Mouse (Mus musculus): ENCODE measurements around the gene Stxbp6. TPM values are rescaled to one million over a fixed set of nuclear protein-coding genes. Genes with fewer than 3 reads are reported as not detected.
"Not testable (repeated sequence)": the region's sequence is repeated elsewhere in the genome, so short reads cannot be mapped to it uniquely, and the experiment has no call there.

Gene Stxbp6
- polyA plus RNA-seq, 1 experiment, result 0.67 TPM

- Histone ChIP-seq H3K4me3 (replicated peaks) (no peak overlapping the region), H3K36me3 (replicated peaks; ENCODE audit: low read length) (no peaks in the 10 kb centered on the region), H3K9me3 (0 out of 2 replicates have a peak, but pooled peaks cover 3% of the 10 kb centered on the region), H3K27me3 (replicated peaks) (no peaks in the 10 kb centered on the region), H3K4me1 (no peaks in the 10 kb centered on the region; the same call in 1 of the 2 replicates)
- TF ChIP-seq FLI1 (IDR thresholded peaks at IDR 0.05; ENCODE audit: low read length), result no peak
- TF ChIP-seq GATA1 (IDR thresholded peaks at IDR 0.05; ENCODE audit: borderline replicate concordance, low read length), result no peak
Measured at GRCm38 (mm10) chr12:45061336-45061735, 13.2 kb downstream of the Stxbp6 start.

DNA sequence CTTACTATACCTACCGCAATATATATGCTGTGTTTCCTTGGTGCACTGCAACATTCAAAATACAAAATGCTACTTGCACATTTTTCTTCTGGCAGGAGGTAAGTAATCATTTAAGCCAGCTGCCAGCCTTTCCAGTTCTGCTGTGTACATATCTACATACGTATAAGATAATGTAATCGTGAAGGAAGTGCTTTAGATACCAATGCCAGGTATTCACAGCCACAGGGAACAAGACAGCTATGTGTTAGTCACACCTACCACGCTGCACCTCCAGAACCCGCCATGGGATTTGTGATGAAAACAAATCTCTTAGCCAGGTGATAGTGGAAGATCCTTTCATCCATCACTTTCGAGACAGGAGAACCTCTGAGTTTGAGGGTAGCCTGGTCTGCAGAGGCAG, 13.7 kb downstream of the Stxbp6 start:
- no peaks in the 10 kb centered on the region for H3K27me3 ChIP-seq (replicated peaks)
- no peaks in the 10 kb centered on the region; the same call in 1 of the 2 replicates for H3K4me1 ChIP-seq
- TF ChIP-seq GATA1 (IDR thresholded peaks at IDR 0.05; ENCODE audit: borderline replicate concordance, low read length) (no peak), FLI1 (IDR thresholded peaks at IDR 0.05; ENCODE audit: low read length) (no peak)
- H3K9me3 ChIP-seq, result 0 out of 2 replicates have a peak, but pooled peaks cover 3% of the 10 kb centered on the region
- H3K4me3 ChIP-seq (replicated peaks), result no peak overlapping the region
- H3K36me3 ChIP-seq (replicated peaks; ENCODE audit: low read length), result no peaks in the 10 kb centered on the region

GRCm38 (mm10) chr12:45058007-45058406, 16.5 kb downstream of the Stxbp6 start:
- no peaks in the 10 kb centered on the region; the same call in 1 of the 2 replicates for H3K4me1 ChIP-seq
- H3K4me3 ChIP-seq (replicated peaks), result no peak overlapping the region
- H3K27me3 ChIP-seq (replicated peaks), result no peaks in the 10 kb centered on the region
- no peaks in the 10 kb centered on the region for H3K36me3 ChIP-seq (replicated peaks; ENCODE audit: low read length)
- H3K9me3 ChIP-seq, result 0 out of 2 replicates have a peak, but pooled peaks cover 3% of the 10 kb centered on the region
- no peak for TF ChIP-seq FLI1 (IDR thresholded peaks at IDR 0.05; ENCODE audit: low read length)
- no peak for TF ChIP-seq GATA1 (IDR thresholded peaks at IDR 0.05; ENCODE audit: borderline replicate concordance, low read length)

GRCm38 (mm10) chr12:45056372-45056771, 18.1 kb downstream of the Stxbp6 start:
- Histone ChIP-seq H3K4me1 (no peaks in the 10 kb centered on the region; the same call in 1 of the 2 replicates), H3K27me3 (replicated peaks) (no peaks in the 10 kb centered on the region), H3K9me3 (no peaks in the 10 kb centered on the region), H3K36me3 (replicated peaks; ENCODE audit: low read length) (no peaks in the 10 kb centered on the region), H3K4me3 (replicated peaks) (no peak overlapping the region)
- TF ChIP-seq GATA1 (IDR thresholded peaks at IDR 0.05; ENCODE audit: borderline replicate concordance, low read length), result no peak
- TF ChIP-seq FLI1 (IDR thresholded peaks at IDR 0.05; ENCODE audit: low read length), result no peak

DNA sequence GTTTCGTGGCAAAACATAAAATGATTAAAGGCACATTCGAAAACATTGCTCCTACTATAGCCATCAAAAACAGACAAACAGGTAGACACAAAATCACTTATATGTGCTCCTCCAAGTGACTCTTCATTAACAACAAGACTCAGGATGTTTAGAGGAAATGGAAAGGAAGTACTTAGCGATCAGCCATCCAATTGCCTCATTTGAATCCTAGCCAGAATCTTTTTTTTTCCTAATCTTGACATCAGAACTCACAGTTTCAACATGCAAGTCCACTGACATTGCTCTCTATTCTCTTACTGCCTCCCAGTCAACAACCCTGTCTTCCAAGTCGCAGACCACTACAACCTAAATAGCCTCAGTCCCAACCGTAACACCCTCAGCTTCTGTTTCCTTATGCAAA, 21.2 kb downstream of the Stxbp6 start:
- Histone ChIP-seq H3K27me3 (replicated peaks) (no peaks in the 10 kb centered on the region), H3K36me3 (replicated peaks; ENCODE audit: low read length) (no peaks in the 10 kb centered on the region), H3K4me1 (no peaks in the 10 kb centered on the region; the same call in 1 of the 2 replicates), H3K4me3 (replicated peaks) (no peak overlapping the region), H3K9me3 (no peaks in the 10 kb centered on the region)
- TF ChIP-seq FLI1 (IDR thresholded peaks at IDR 0.05; ENCODE audit: low read length), result no peak
- TF ChIP-seq GATA1 (IDR thresholded peaks at IDR 0.05; ENCODE audit: borderline replicate concordance, low read length), result no peak

DNA sequence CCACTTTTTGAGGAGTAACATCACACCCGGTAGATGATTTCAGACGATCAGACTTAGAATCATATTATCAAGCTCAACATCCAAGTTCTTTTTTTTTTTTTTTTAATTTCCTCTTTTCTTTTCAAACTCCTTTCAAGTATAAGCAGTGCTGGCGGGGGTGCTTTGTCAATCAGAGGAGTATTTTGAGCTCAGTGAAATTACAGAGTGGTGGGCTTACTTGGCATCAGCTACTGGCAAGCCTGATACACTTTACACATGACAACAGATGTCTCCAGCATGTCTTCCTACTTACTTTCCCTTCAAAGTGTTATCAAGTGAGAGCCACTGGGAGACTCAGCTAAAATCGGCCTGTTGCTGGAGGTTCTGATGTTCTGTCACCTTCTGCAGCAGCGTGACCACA, 21.6 kb downstream of the Stxbp6 start:
- Histone ChIP-seq H3K27me3 (replicated peaks) (no peaks in the 10 kb centered on the region), H3K4me1 (no peaks in the 10 kb centered on the region), H3K9me3 (no peaks in the 10 kb centered on the region), H3K36me3 (replicated peaks; ENCODE audit: low read length) (no peaks in the 10 kb centered on the region), H3K4me3 (replicated peaks) (no peak overlapping the region)
- no peak for TF ChIP-seq FLI1 (IDR thresholded peaks at IDR 0.05; ENCODE audit: low read length)
- TF ChIP-seq GATA1 (IDR thresholded peaks at IDR 0.05; ENCODE audit: borderline replicate concordance, low read length), result no peak

GRCm38 (mm10) chr12:45049894-45050293, 24.6 kb downstream of the Stxbp6 start:
- Histone ChIP-seq H3K4me3 (replicated peaks) (no peak overlapping the region), H3K36me3 (replicated peaks; ENCODE audit: low read length) (no peaks in the 10 kb centered on the region), H3K9me3 (no peaks in the 10 kb centered on the region), H3K27me3 (replicated peaks) (no peaks in the 10 kb centered on the region), H3K4me1 (no peaks in the 10 kb centered on the region)
- TF ChIP-seq GATA1 (IDR thresholded peaks at IDR 0.05; ENCODE audit: borderline replicate concordance, low read length) (no peak), FLI1 (IDR thresholded peaks at IDR 0.05; ENCODE audit: low read length) (no peak)

GRCm38 (mm10) chr12:45047711-45048110, 26.8 kb downstream of the Stxbp6 start:
- H3K4me1 ChIP-seq; H3K27me3 ChIP-seq (replicated peaks); H3K9me3 ChIP-seq; H3K36me3 ChIP-seq (replicated peaks; ENCODE audit: low read length); H3K4me3 ChIP-seq (replicated peaks): not testable (repeated sequence)

DNA sequence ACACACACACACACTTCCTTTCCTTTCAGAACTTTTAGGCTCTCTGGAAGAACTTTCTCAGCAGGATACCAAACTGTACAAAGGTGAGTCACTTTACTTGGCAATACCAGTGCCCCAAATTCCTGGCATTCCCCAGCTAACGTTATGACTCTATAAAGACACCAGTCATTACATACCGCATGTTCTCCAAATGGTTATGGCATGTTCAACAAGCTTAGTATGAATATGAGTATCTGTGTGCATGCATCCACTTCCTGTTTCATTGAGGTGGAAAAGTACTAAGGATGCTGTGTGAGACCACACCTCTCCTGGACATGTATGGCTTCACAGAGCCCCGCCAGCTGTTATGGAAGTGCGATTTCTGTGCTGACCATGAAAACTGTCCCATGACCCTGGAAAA, 27.3 kb downstream of the Stxbp6 start:
- no peaks in the 10 kb centered on the region for H3K36me3 ChIP-seq (replicated peaks; ENCODE audit: low read length)
- H3K27me3 ChIP-seq (replicated peaks), result no peaks in the 10 kb centered on the region
- H3K9me3 ChIP-seq, result no peaks in the 10 kb centered on the region
- H3K4me1 ChIP-seq, result peaks cover 4% of the 10 kb centered on the region; the same call in 1 of the 2 replicates
- H3K4me3 ChIP-seq (replicated peaks), result no peak overlapping the region
- TF ChIP-seq FLI1 (IDR thresholded peaks at IDR 0.05; ENCODE audit: low read length) (no peak), GATA1 (IDR thresholded peaks at IDR 0.05; ENCODE audit: borderline replicate concordance, low read length) (no peak)

GRCm38 (mm10) chr12:45044581-45044980, 29.9 kb downstream of the Stxbp6 start:
- no peak overlapping the region for H3K4me3 ChIP-seq (replicated peaks)
- H3K27me3 ChIP-seq (replicated peaks), result no peaks in the 10 kb centered on the region
- H3K9me3 ChIP-seq, result no peaks in the 10 kb centered on the region
- peaks cover 4% of the 10 kb centered on the region; the same call in 1 of the 2 replicates for H3K4me1 ChIP-seq
- TF ChIP-seq GATA1 (IDR thresholded peaks at IDR 0.05; ENCODE audit: borderline replicate concordance, low read length) (no peak), FLI1 (IDR thresholded peaks at IDR 0.05; ENCODE audit: low read length) (no peak)
- no peaks in the 10 kb centered on the region for H3K36me3 ChIP-seq (replicated peaks; ENCODE audit: low read length)

DNA sequence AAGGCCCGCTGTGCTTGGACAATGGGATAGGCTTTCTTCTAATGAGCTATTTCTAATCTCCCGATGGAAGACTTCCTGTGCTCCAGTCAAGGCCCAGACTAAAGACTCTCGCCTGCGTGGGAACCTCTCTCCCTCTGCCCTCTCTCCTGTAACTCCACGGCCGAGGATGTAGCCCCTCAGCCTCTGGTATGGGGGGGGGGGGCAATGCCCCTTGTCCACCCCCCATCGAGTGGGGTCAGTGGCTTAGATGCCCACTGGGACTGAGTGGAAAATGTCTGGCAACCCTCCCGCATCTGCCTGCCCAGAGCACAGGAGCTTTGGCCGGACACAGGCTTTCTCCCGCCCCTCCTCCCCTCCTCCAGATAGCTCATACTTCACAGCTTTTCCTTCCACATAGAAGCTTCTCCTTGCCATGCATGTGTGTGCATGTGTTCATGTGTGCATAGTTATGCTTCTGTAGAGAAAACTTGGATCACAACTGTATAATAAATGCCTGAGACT, 31.9 kb downstream of the Stxbp6 start:
- Histone ChIP-seq H3K36me3 (replicated peaks; ENCODE audit: low read length) (no peaks in the 10 kb centered on the region), H3K4me1 (peaks cover 4% of the 10 kb centered on the region; the same call in 1 of the 2 replicates), H3K9me3 (no peaks in the 10 kb centered on the region), H3K27me3 (replicated peaks) (no peaks in the 10 kb centered on the region), H3K4me3 (replicated peaks) (no peak overlapping the region)
- TF ChIP-seq FLI1 (IDR thresholded peaks at IDR 0.05; ENCODE audit: low read length), result no peak
- TF ChIP-seq GATA1 (IDR thresholded peaks at IDR 0.05; ENCODE audit: borderline replicate concordance, low read length), result no peak
